Mouse (Mus musculus) kidney, adult 2 months (tissue): ENCODE results near the gene Gas2. TPM values are rescaled to one million over a fixed set of nuclear protein-coding genes. Genes with fewer than 3 reads are reported as not detected.

Experiments used
- DNase-seq: peaks from one replicate; pipeline ENCODE4 v3.0.0; 2021
- H3K27ac ChIP-seq: fragments of 200-500 bp; 2 replicates; pipeline ENCODE4 v1.5.1; 2012; ENCODE audit warnings: low read depth, low read length, control low read depth, inconsistent platforms; ENCODE audit not compliant: insufficient read depth
- H3K27me3 ChIP-seq: fragments of 200-500 bp; replicated peaks from 2 replicates; pipeline ENCODE4 v1.6.1; 2012; ENCODE audit warnings: mild to moderate bottlenecking, moderate library complexity, low read length, inconsistent platforms; ENCODE audit not compliant: control insufficient read depth, insufficient read depth
- H3K36me3 ChIP-seq: fragments of 200-500 bp; 2 replicates; pipeline ENCODE4 v1.6.1; 2012; ENCODE audit warnings: mild to moderate bottlenecking, moderate library complexity, low read length, inconsistent platforms; ENCODE audit not compliant: control insufficient read depth, insufficient read depth
- H3K4me1 ChIP-seq: fragments of 200-500 bp; 2 replicates; pipeline ENCODE4 v1.6.1; 2011; ENCODE audit warnings: low read length; ENCODE audit not compliant: control insufficient read depth, insufficient read depth
- H3K4me3 ChIP-seq: fragments of 200-500 bp; 2 replicates; pipeline ENCODE4 v1.5.1; 2011; ENCODE audit warnings: mild to moderate bottlenecking, low read depth, low read length, control low read depth; ENCODE audit not compliant: insufficient read depth
- CTCF ChIP-seq: fragments of 200-500 bp; conservative IDR thresholded peaks from 2 replicates; pipeline ENCODE4 v1.5.1; 2011; ENCODE audit warnings: low read depth, mild to moderate bottlenecking, control low read depth, low read length, moderate library complexity, mixed read lengths; ENCODE audit not compliant: insufficient read depth, insufficient read length
- POLR2A ChIP-seq: fragments of 200-500 bp; IDR thresholded peaks from one replicate; pipeline ENCODE4 v1.6.1; 2011; ENCODE audit warnings: low read depth, low read length, control low read depth
- WGBS: fragments of 180-500 bp; shearing (Covaris S2); methylation state at CpG from one replicate; pipeline ENCODE4 v1.1.7; 2018; 5-methylcytosine and 5-hydroxymethylcytosine counted together
- polyA plus RNA-seq: library from polyadenylated mRNA; depleted of rRNA; stranded (reverse); fragments of >200 nt; gene quantifications from 2 replicates; pipeline ENCODE4 v1.2.3, GENCODE M21; 2012; rRNA removed

Gene Gas2
- polyA plus RNA-seq, 1 experiment, result 120 TPM

DNA sequence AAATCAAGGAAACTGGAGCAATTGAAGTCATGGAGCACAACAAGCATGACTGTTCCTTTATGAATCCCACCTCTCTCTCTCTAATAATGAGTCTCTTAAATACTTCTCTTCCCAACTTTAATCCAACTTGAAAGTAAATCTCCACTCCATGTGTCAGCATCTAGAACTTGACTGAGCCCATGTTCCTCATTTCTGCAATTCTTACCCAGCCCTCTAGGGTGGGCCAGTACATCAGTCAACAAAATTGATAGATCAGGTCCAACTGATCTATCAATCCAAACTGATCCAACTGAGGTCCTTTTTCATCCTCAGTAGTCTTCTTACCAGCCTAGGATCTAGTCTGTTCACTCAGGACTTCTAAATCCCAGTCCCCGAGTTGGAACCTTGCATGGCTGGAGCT is 153.4 kb downstream of the Gas2 start:
- Histone ChIP-seq H3K4me3 (no peak overlapping the region), H3K27me3 (no peaks in the 10 kb centered on the region), H3K36me3 (no peaks in the 10 kb centered on the region), H3K27ac (no peak overlapping the region), H3K4me1 (no peaks in the 10 kb centered on the region)
- no peak for DNase-seq
- TF ChIP-seq POLR2A (no peak), CTCF (no peak)
- WGBS, result 94% methylated on average over 1 of the region's 1 CpGs

DNA sequence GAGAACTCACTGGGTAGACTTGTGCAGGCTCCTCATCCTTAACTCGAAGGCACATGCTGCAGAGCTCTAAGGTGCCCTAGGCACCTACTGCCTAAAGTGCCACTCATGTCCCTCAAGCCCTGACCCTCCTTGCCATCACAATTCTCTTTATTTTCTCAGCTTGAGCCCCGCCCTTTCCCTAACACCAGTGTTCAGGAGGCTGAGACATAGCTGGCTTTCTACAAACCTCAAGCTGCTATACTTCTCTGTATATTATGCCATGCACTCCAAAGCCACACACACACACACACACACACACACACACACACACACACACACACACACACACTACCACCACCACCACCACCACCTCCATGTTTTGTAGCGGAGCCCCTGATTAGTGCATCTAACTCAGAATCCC is 153.8 kb downstream of the Gas2 start, which contains the start of gene 1700015G11Rik:
Gene 1700015G11Rik (minus strand): TSS at position 101 of the 400 bp plus-strand sequence.
- Histone ChIP-seq H3K4me3 (no peak within 1 kb of the TSS), H3K27me3 (no peaks in the 10 kb centered on the region), H3K4me1 (no peaks in the 10 kb centered on the region), H3K27ac (no peak within 1 kb of the TSS), H3K36me3 (no peaks in the 10 kb centered on the region)
- TF ChIP-seq CTCF (no peak), POLR2A (no peak)
- WGBS, result 82% methylated on average over 3 of the region's 3 CpGs
- no peak for DNase-seq

DNA sequence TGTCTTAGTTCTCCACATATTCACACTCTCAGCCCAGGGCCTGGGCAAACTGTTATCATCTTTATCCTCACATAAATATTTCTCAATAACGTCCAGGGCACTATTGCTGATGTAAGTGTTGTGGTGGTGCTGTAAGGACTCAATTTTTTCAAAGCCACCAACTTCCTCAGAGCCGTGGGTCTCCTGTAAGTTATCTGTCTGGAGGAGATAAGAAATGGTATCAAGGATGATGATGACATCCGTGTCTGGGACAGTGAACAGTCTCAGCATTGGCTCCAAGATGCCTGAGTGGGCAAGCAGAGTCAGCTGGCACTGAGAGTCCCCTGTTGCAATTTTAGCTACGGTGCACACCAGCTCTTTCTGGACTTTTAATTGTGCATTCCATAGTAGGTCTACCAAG is 160.2 kb downstream of the Gas2 start:
- no peaks in the 10 kb centered on the region for H3K36me3 ChIP-seq
- no peak overlapping the region for H3K27ac ChIP-seq
- no peak for DNase-seq
- TF ChIP-seq CTCF (no peak), POLR2A (no peak)
- no peak overlapping the region for H3K4me3 ChIP-seq
- 85% methylated on average over 4 of the region's 4 CpGs for WGBS
- H3K4me1 ChIP-seq, result no peaks in the 10 kb centered on the region
- H3K27me3 ChIP-seq, result no peaks in the 10 kb centered on the region

DNA sequence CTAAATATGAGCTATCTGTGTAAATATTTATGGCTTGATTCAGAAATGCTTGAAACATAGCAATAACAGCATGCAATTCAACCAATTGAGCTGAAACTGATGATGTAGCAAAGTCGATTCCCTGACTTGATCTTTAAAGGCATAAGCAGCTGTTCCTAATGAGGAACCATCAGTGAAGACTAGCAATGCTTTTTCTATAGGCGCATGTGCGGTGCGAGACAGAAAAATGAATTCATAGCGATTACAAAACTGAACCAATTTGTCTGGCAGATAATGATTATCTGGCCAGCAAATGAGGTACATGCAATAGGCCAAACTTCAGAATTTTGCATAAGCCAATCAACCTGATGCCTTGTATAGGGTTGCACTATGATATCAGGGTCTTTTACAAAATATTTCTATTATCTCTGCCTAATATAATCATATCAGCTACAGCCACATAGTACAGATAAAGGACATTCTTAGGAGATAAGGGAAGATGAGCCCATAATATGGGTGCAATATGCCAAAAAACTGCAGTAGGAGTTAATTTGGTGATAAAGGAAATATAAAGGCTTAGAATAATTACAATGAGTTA is 162.3 kb downstream of the Gas2 start:
- Histone ChIP-seq H3K27ac (no peak overlapping the region), H3K4me3 (no peak overlapping the region), H3K36me3 (no peaks in the 10 kb centered on the region), H3K27me3 (no peaks in the 10 kb centered on the region), H3K4me1 (no peaks in the 10 kb centered on the region)
- TF ChIP-seq POLR2A (no peak), CTCF (no peak)
- WGBS, result 92% methylated on average over 5 of the region's 5 CpGs
- no peak for DNase-seq

DNA sequence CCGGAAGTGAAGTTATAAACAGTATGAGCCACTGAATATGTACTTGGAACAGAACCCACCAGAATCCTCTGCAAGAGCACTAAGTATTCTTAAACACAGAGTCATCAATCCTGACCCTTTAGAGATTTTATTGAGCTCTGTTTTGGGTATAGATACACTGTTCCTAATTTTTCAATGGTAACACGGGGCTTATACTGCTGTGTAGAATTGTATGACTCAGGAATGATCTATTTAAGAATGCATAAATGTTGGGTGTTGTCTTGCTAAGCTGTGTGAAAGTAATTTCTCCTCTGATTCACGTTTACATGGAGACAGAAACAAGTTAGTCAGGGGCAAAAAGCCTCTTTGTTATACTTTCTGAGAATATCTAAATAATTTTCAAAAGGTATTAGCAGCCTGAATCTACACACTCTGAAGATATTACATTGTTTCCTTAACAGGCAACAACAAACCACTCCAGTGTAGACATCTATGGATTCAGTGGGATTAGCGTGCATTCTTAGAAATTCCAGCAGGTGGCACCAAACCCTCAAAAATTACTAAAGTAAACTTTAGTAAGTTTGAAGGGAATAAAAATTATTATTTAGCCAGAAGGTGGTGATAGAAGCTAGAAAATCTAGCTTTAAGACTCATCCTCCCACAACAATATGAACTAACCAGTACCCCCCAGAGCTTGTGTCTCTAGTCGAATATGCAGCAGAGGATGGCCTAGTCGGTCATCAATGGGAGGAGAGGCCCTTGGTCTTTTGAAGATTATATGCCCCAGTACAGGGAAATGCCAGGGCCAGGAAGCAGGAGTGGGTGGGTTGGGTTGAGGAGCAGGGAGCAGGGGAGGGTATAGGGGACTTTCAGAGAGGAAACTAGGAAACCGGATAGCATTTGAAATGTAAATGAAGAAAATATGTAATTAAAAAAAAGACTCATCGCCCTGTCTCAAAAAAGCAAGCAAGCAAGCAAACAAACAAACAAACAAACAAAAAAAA is 176.1 kb downstream of the Gas2 start:
- H3K36me3 ChIP-seq, result no peaks in the 10 kb centered on the region
- peak; percentile 25 for DNase-seq
- no peak for TF ChIP-seq CTCF
- no peak overlapping the region for H3K27ac ChIP-seq
- 38% methylated on average over 8 of the region's 8 CpGs for WGBS
- H3K4me3 ChIP-seq, result no peak overlapping the region
- no peaks in the 10 kb centered on the region for H3K4me1 ChIP-seq
- H3K27me3 ChIP-seq, result no peaks in the 10 kb centered on the region

Other genes with a start within 250 kb of the Gas2 start
- gene Slc17a6, start 240.0 kb upstream of the Gas2 start, polyA plus RNA-seq, result not detected in 2 replicates
- 4.0 and 6.6 TPM in 2 replicates for gene Fancf, start 252 bp downstream of the Gas2 start, polyA plus RNA-seq
- gene Svip, start 144.0 kb downstream of the Gas2 start, polyA plus RNA-seq, result 4.8 and 7.6 TPM in 2 replicates
- gene 1700015G11Rik, start 153.7 kb downstream of the Gas2 start, polyA plus RNA-seq, result not detected in 2 replicates